Mouse (Mus musculus): ENCODE measurements around the gene Gnaq. TPM values are rescaled to one million over a fixed set of nuclear protein-coding genes. Genes with fewer than 3 reads are reported as not detected.

Gnaq gene
- polyA plus RNA-seq, 1 experiment from 2014 or later, result 96.9 TPM

DNA sequence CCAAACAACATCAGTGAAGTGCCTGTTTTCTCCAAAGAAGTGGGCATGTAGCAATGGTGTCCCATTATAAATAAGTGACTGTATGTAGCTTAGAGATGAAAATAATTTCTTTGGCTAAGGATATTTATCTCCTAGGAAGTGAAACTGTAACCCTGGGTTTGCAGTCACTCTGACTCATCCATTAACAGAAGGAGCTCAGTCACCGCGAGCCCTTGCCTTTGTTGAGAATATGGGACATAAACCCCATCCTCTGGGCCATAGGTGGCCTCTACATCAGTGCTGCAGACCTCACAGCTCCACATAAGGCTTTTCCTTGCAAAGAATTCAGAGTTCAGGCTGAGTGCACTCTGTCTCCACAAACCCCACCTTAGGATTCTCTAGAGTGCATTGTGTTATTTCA is 77.0 kb downstream of the Gnaq start:
- ATAC-seq (replicated peaks), result no peak
- WGBS, result 91% methylated on average over 2 of the region's 2 CpGs
- H3K27ac ChIP-seq (replicated peaks), result no peak overlapping the region

GRCm38 (mm10) chr19:16214946-16215345 is 82.3 kb downstream of the Gnaq start:
- H3K27me3 ChIP-seq, result no peaks in the 10 kb centered on the region
- no peaks in the 10 kb centered on the region for H3K9me3 ChIP-seq
- peak overlapping the region; percentile 65 for H3K27ac ChIP-seq (replicated peaks)
- no peak overlapping the region for H3K4me2 ChIP-seq (replicated peaks)
- no peaks in the 10 kb centered on the region for H3K36me3 ChIP-seq
- no peak overlapping the region for H3K4me3 ChIP-seq
- no peak for ATAC-seq (replicated peaks)
- H3K9ac ChIP-seq (replicated peaks), result no peak overlapping the region
- 76% methylated on average over 6 of the region's 6 CpGs for WGBS
- H3K4me1 ChIP-seq, result peaks cover 27% of the 10 kb centered on the region

More for the DNA sequence above, 77.0 kb downstream of the Gnaq start:
- no peak overlapping the region for H3K4me2 ChIP-seq (replicated peaks)
- no peak overlapping the region for H3K9ac ChIP-seq (replicated peaks)
- no peaks in the 10 kb centered on the region for H3K36me3 ChIP-seq
- peaks cover under 1% of the 10 kb centered on the region for H3K4me1 ChIP-seq
- H3K9me3 ChIP-seq, result no peaks in the 10 kb centered on the region
- no peaks in the 10 kb centered on the region for H3K27me3 ChIP-seq
- H3K4me3 ChIP-seq, result no peak overlapping the region

DNA sequence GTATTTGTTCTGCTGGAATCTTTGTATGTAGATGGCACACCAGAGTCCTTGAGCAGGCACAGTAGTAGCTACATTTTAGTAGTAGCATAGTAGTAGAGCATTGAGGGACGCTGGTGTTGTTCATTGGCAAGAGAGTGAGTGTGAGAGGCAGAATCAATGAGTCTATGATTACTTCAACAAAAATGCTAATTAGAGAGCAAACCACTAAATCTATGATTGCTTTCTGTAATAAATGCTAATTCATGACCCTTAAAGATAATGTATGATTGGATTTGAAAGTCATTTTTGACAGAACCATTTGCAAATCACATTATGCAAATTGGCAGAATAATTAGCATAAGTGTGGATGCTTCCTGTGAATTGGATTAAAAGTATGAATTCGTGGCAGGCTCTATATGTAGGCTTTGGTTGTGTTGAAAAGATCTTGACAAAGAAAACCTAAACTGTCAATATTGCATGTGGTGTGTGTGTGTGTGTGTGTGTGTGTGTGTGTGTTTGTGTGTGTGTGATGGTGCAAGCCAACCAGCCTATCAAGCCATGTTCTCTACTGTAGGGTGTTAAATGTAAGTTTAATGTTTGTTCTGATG is 82.9 kb downstream of the Gnaq start:
- Histone ChIP-seq H3K27me3 (no peaks in the 10 kb centered on the region), H3K4me2 (replicated peaks) (no peak overlapping the region), H3K9ac (replicated peaks) (no peak overlapping the region), H3K36me3 (peaks cover under 1% of the 10 kb centered on the region; the same call in 1 of the 2 replicates), H3K4me1 (peaks cover 27% of the 10 kb centered on the region), H3K27ac (replicated peaks) (peak overlapping the region; percentile 65), H3K9me3 (no peaks in the 10 kb centered on the region), H3K4me3 (no peak overlapping the region)
- 41% methylated on average over 2 of the region's 2 CpGs for WGBS
- ATAC-seq (replicated peaks), result peak; percentile 76

- Histone ChIP-seq H3K36me3 (peaks cover 4% of the 10 kb centered on the region; the same call in 1 of the 2 replicates), H3K4me1 (peaks cover 25% of the 10 kb centered on the region), H3K9me3 (no peaks in the 10 kb centered on the region), H3K27me3 (no peaks in the 10 kb centered on the region), H3K4me3 (no peak overlapping the region), H3K27ac (replicated peaks) (no peak overlapping the region), H3K4me2 (replicated peaks) (no peak overlapping the region), H3K9ac (replicated peaks) (no peak overlapping the region)
- WGBS, result 82% methylated on average over 4 of the region's 4 CpGs
- ATAC-seq (replicated peaks), result no peak
These were observed 87.3 kb downstream of the Gnaq start for GRCm38 (mm10) chr19:16219978-16220377.

DNA sequence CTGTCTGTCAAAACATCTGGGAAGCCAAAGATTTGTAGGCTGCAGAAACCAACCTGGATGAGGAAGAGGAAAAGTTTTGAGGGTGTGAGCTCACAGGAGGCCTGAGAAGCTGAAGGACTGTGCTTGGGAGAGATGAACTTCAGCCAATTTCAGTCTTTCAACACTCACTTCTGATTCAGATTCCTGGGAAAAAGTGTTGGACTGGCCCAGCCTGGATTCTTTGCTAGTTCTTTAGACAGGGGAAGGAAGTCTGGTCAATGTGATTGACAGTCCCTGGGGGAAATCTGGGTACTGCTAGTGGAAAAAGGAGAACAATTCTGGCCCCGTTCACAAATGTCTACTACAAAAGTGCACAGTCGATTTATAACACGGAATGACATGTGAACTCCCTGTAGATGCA is 89.9 kb downstream of the Gnaq start:
- Histone ChIP-seq H3K27ac (replicated peaks) (no peak overlapping the region), H3K4me3 (no peak overlapping the region), H3K9me3 (0 out of 2 replicates have a peak, but pooled peaks cover 3% of the 10 kb centered on the region), H3K4me1 (0 out of 2 replicates have a peak, but pooled peaks cover 5% of the 10 kb centered on the region), H3K4me2 (replicated peaks) (no peak overlapping the region), H3K36me3 (peaks cover 15% of the 10 kb centered on the region), H3K9ac (replicated peaks) (no peak overlapping the region), H3K27me3 (no peaks in the 10 kb centered on the region)
- no peak for ATAC-seq (replicated peaks)
- 89% methylated on average over 3 of the region's 3 CpGs for WGBS

GRCm38 (mm10) chr19:16223126-16223525 is 90.5 kb downstream of the Gnaq start:
- no peak overlapping the region for H3K9ac ChIP-seq (replicated peaks)
- no peak for ATAC-seq (replicated peaks)
- 99% methylated on average over 3 of the region's 3 CpGs for WGBS
- H3K27ac ChIP-seq (replicated peaks), result no peak overlapping the region
- peaks cover 15% of the 10 kb centered on the region for H3K36me3 ChIP-seq
- H3K27me3 ChIP-seq, result no peaks in the 10 kb centered on the region
- peaks cover 8% of the 10 kb centered on the region for H3K4me1 ChIP-seq
- H3K4me3 ChIP-seq, result no peak overlapping the region
- no peak overlapping the region for H3K4me2 ChIP-seq (replicated peaks)
- H3K9me3 ChIP-seq, result 0 out of 2 replicates have a peak, but pooled peaks cover 3% of the 10 kb centered on the region

DNA sequence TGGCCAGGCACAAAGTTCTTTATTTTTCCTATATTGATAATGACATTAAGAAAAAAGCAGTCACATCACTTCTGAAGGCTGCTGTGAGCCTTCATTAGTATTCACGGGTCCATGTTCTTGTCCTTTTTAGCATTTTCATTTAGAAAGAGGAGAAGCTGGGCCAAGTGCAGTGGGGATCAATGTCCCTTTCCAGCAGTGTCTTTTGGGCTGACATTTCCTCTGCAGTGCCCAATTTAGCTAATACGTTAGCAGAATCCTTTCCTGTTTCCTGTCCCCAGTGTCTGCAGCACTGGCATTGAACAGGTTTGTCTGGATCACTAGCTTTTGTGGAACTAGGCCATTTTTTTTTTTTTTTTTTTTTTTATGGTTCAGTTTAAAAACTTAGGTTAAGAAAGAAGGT is 92.2 kb downstream of the Gnaq start:
- no peak overlapping the region for H3K4me2 ChIP-seq (replicated peaks)
- peaks cover 6% of the 10 kb centered on the region for H3K4me1 ChIP-seq
- no peak overlapping the region for H3K27ac ChIP-seq (replicated peaks)
- H3K36me3 ChIP-seq, result peaks cover 15% of the 10 kb centered on the region
- H3K27me3 ChIP-seq, result no peaks in the 10 kb centered on the region
- 50% methylated on average over 2 of the region's 2 CpGs for WGBS
- no peak overlapping the region for H3K4me3 ChIP-seq
- ATAC-seq (replicated peaks), result no peak
- H3K9ac ChIP-seq (replicated peaks), result no peak overlapping the region
- H3K9me3 ChIP-seq, result 0 out of 2 replicates have a peak, but pooled peaks cover 3% of the 10 kb centered on the region

DNA sequence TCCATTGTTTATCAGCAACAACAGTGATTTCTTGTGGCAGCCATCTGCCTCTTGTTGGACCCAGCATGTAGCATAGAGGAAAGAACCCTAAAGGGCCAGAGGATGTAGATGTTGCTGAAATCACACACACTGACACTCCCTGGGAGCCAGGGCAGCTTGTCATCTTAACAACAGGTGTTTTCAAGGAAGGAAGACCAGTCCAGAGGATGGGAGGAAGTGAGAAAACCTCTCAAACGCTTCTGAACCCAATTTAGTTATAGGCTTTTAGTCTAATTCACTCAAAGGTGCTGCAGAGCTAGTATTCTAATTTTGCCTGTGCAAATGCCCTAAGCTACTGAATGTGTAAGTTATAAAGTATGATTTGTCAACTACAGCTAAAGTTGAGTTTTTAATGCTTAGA is 99.0 kb downstream of the Gnaq start:
- H3K4me1 ChIP-seq, result peaks cover 3% of the 10 kb centered on the region
- H3K27me3 ChIP-seq, result no peaks in the 10 kb centered on the region
- ATAC-seq (replicated peaks), result no peak
- peaks cover 3% of the 10 kb centered on the region; the same call in 1 of the 2 replicates for H3K36me3 ChIP-seq
- H3K9me3 ChIP-seq, result no peaks in the 10 kb centered on the region
- no peak overlapping the region for H3K4me3 ChIP-seq
- H3K4me2 ChIP-seq (replicated peaks), result no peak overlapping the region
- 87% methylated on average over 1 of the region's 1 CpGs for WGBS
- H3K9ac ChIP-seq (replicated peaks), result no peak overlapping the region
- H3K27ac ChIP-seq (replicated peaks), result no peak overlapping the region

DNA sequence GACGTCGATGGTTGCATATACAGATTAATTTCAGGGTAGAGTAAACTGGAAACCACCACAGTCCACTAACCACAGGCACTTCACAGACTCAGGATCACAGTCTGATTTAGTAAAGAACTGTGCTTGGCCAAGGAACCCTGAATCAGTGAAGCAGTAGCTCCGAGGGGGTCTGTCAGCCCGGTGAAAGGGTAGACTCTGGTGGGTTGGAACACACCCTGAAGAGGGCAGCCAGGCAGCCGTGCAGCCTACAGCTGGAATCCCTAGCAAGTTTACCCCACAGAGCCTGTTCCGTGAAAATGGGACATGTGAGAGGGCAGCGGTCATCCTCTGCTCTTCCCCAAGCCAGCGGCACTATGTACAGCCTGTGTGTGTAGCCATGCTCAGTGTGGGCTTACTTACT is 103.0 kb downstream of the Gnaq start:
- H3K4me3 ChIP-seq, result no peak overlapping the region
- no peaks in the 10 kb centered on the region for H3K9me3 ChIP-seq
- WGBS, result 90% methylated on average over 8 of the region's 8 CpGs
- H3K27ac ChIP-seq (replicated peaks), result no peak overlapping the region
- no peak for ATAC-seq (replicated peaks)
- no peak overlapping the region for H3K4me2 ChIP-seq (replicated peaks)
- H3K36me3 ChIP-seq, result no peaks in the 10 kb centered on the region
- H3K9ac ChIP-seq (replicated peaks), result no peak overlapping the region
- no peaks in the 10 kb centered on the region for H3K27me3 ChIP-seq
- peaks cover 33% of the 10 kb centered on the region for H3K4me1 ChIP-seq

GRCm38 (mm10) chr19:16237034-16237433 is 104.4 kb downstream of the Gnaq start:
- ATAC-seq (replicated peaks), result no peak
- no peaks in the 10 kb centered on the region for H3K27me3 ChIP-seq
- no peaks in the 10 kb centered on the region for H3K9me3 ChIP-seq
- H3K36me3 ChIP-seq, result no peaks in the 10 kb centered on the region
- no peak overlapping the region for H3K4me3 ChIP-seq
- no peak overlapping the region for H3K9ac ChIP-seq (replicated peaks)
- no peak overlapping the region for H3K4me2 ChIP-seq (replicated peaks)
- no peak overlapping the region for H3K27ac ChIP-seq (replicated peaks)
- H3K4me1 ChIP-seq, result peaks cover 38% of the 10 kb centered on the region
- WGBS, result 96% methylated on average over 1 of the region's 1 CpGs

GRCm38 (mm10) chr19:16238072-16238471 is 105.4 kb downstream of the Gnaq start:
- Histone ChIP-seq H3K4me1 (peaks cover 41% of the 10 kb centered on the region), H3K9ac (replicated peaks) (no peak overlapping the region), H3K36me3 (no peaks in the 10 kb centered on the region), H3K9me3 (no peaks in the 10 kb centered on the region), H3K27ac (replicated peaks) (peak overlapping the region; percentile 38), H3K27me3 (no peaks in the 10 kb centered on the region), H3K4me2 (replicated peaks) (no peak overlapping the region), H3K4me3 (no peak overlapping the region)
- WGBS, result 76% methylated on average over 4 of the region's 4 CpGs
- no peak for ATAC-seq (replicated peaks)

- no peak overlapping the region for H3K4me2 ChIP-seq (replicated peaks)
- H3K4me1 ChIP-seq, result peaks cover 43% of the 10 kb centered on the region
- no peaks in the 10 kb centered on the region for H3K36me3 ChIP-seq
- H3K4me3 ChIP-seq, result no peak overlapping the region
- H3K9me3 ChIP-seq, result no peaks in the 10 kb centered on the region
- 22% methylated on average over 2 of the region's 2 CpGs for WGBS
- ATAC-seq (replicated peaks), result no peak
- H3K9ac ChIP-seq (replicated peaks), result no peak overlapping the region
- peak overlapping the region; percentile 38 for H3K27ac ChIP-seq (replicated peaks)
- no peaks in the 10 kb centered on the region for H3K27me3 ChIP-seq
These were observed 105.9 kb downstream of the Gnaq start for GRCm38 (mm10) chr19:16238512-16238911.

DNA sequence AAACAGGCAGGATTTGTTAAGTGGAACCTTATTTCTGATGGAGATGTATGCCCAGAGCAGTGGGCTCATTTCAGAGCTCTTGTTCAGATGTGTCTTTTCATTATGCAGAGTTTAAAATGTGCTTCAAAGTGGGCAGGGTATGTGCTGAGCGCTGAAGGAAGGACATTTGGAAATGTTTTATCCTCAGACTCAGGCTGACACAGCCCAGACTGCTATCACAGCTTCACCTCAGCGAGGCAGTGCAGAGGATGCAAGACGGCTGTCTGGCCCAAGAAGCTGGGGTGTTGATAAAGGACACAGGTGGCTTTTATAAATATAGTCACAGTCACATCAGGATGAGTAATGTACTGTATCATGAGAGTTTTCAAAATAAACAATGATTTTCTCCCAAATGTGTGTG is 110.1 kb downstream of the Gnaq start:
- Histone ChIP-seq H3K9me3 (no peaks in the 10 kb centered on the region), H3K4me3 (no peak overlapping the region), H3K4me2 (replicated peaks) (no peak overlapping the region), H3K9ac (replicated peaks) (no peak overlapping the region), H3K27ac (replicated peaks) (no peak overlapping the region), H3K36me3 (no peaks in the 10 kb centered on the region), H3K27me3 (no peaks in the 10 kb centered on the region), H3K4me1 (peaks cover 37% of the 10 kb centered on the region)
- no peak for ATAC-seq (replicated peaks)
- 59% methylated on average over 3 of the region's 3 CpGs for WGBS

All from forebrain, embryonic 15.5 days (tissue).